Mouse (Mus musculus): ENCODE results near the gene Pgap2. TPM values are rescaled to one million over a fixed set of nuclear protein-coding genes. Genes with fewer than 3 reads are reported as not detected.

Pgap2 gene
- total and polyA plus RNA-seq, 3 experiments, result 21.1 to 91.1 TPM; not detected in 1

GRCm38 (mm10) chr7:102242917-102243316, 32.9 kb downstream of the Pgap2 start (continued):
- TF ChIP-seq ELF1 (IDR thresholded peaks at IDR 0.05; ENCODE audit: low read depth, low read length) (no peak), RAD21 (IDR thresholded peaks at IDR 0.05; ENCODE audit: low read depth, low read length) (no peak), MYC (IDR thresholded peaks at IDR 0.05; ENCODE audit: low read depth, low read length) (peak; percentile 19; the same call in 1 of the 2 replicates), GATA1 (IDR thresholded peaks at IDR 0.05; ENCODE audit: low read depth, low read length) (peak; percentile 81), UBTF (IDR thresholded peaks at IDR 0.05; ENCODE audit: borderline replicate concordance, insufficient read depth, low read depth, low read length) (no peak)

- Histone ChIP-seq H3K27me3 (ENCODE audit: control insufficient read depth in 1 of 2, insufficient read depth in 2 of 2, low read length in 2 of 2) (no peaks in the 10 kb centered on the region), H3K79me2 (ENCODE audit: control insufficient read depth, insufficient read depth, low read length, poor library complexity) (peaks cover 62% of the 10 kb centered on the region), H3K36me3 (ENCODE audit: control insufficient read depth in 1 of 2, insufficient read depth in 2 of 2, low read length in 2 of 2) (peaks cover 5 to 68% of the 10 kb centered on the region in 2 experiments), H3K4me1 (ENCODE audit: control insufficient read depth in 1 of 2, insufficient read depth in 2 of 2, low read length in 2 of 2) (peaks cover 38 to 73% of the 10 kb centered on the region in 2 experiments), H3K9me3 (replicated peaks; ENCODE audit: insufficient read depth, low read length) (no peaks in the 10 kb centered on the region), H3K27ac (ENCODE audit: control insufficient read depth, low read depth, low read length) (peak overlapping the region; percentile 99), H3K9ac (ENCODE audit: control insufficient read depth, low read depth, low read length, poor library complexity, severe bottlenecking) (peak overlapping the region; percentile 97), H3K4me3 (ENCODE audit: control insufficient read depth in 1 of 2, insufficient read depth in 1 of 2, low read depth in 2 of 2, low read length in 2 of 2) (peak overlapping the region in 1 of 2 experiments; percentile 14; a peak in 1 of 4 replicates)
- TF ChIP-seq BHLHE40 (IDR thresholded peaks at IDR 0.05; ENCODE audit: borderline replicate concordance, low read depth, low read length) (peak; percentile 58; the same call in 1 of the 2 replicates), SIN3A (IDR thresholded peaks at IDR 0.05; ENCODE audit: low read length) (peak; percentile 66), TBP (IDR thresholded peaks at IDR 0.05; ENCODE audit: low read depth, low read length) (peak; percentile 63), RCOR1 (IDR thresholded peaks at IDR 0.05; ENCODE audit: low read depth, low read length) (peak; percentile 33; the same call in 1 of the 2 replicates), SMC3 (IDR thresholded peaks at IDR 0.05; ENCODE audit: low read depth, low read length) (no peak), CHD2 (IDR thresholded peaks at IDR 0.05; ENCODE audit: low read length) (peak; percentile 76), HCFC1 (IDR thresholded peaks at IDR 0.05; ENCODE audit: low read depth, low read length) (0 out of 2 replicates have a peak, but pooled peaks have one; percentile 42), NRF1 (IDR thresholded peaks at IDR 0.05; ENCODE audit: insufficient read depth, low read depth, low read length, poor library complexity, severe bottlenecking) (no peak), MYB (IDR thresholded peaks at IDR 0.05; ENCODE audit: low read depth, low read length) (peak; percentile 93), POLR2AphosphoS2 (IDR thresholded peaks at IDR 0.05; ENCODE audit: low read length) (no peak), EP300 (IDR thresholded peaks at IDR 0.05; ENCODE audit: low read depth in 1 of 2, low read length in 2 of 2) (peak; percentile 91 to 96), ETS1 (IDR thresholded peaks at IDR 0.05; ENCODE audit: low read depth, low read length) (peak; percentile 84), GATA1 (IDR thresholded peaks at IDR 0.05; ENCODE audit: low read depth, low read length) (peak; percentile 78), E2F4 (IDR thresholded peaks at IDR 0.05; ENCODE audit: borderline replicate concordance, low read depth, low read length) (no peak), TCF12 (IDR thresholded peaks at IDR 0.05; ENCODE audit: low read depth, low read length) (peak; percentile 60), ELF1 (IDR thresholded peaks at IDR 0.05; ENCODE audit: low read depth, low read length) (0 out of 2 replicates have a peak, but pooled peaks have one; percentile 28), POLR2A (IDR thresholded peaks at IDR 0.05; ENCODE audit: control insufficient read depth in 1 of 2, insufficient read depth in 1 of 2, low read depth in 1 of 2, low read length in 2 of 2, poor library complexity in 1 of 2) (peak in 1 of 2 experiments; percentile 57; a peak in 2 of 4 replicates)
- DNase-seq (ENCODE audit: low read depth, low spot score), result peak; percentile 85
These were observed 33.9 kb downstream of the Pgap2 start for GRCm38 (mm10) chr7:102243870-102244269.
